Mouse (Mus musculus): ENCODE measurements at regions not wholly inside any gene's neighbourhood (a gene's known extent, or its start where the extent isn't known, plus 50 kb on each side); places are given as distances from the start of the nearest gene placed in this dataset.

DNA sequence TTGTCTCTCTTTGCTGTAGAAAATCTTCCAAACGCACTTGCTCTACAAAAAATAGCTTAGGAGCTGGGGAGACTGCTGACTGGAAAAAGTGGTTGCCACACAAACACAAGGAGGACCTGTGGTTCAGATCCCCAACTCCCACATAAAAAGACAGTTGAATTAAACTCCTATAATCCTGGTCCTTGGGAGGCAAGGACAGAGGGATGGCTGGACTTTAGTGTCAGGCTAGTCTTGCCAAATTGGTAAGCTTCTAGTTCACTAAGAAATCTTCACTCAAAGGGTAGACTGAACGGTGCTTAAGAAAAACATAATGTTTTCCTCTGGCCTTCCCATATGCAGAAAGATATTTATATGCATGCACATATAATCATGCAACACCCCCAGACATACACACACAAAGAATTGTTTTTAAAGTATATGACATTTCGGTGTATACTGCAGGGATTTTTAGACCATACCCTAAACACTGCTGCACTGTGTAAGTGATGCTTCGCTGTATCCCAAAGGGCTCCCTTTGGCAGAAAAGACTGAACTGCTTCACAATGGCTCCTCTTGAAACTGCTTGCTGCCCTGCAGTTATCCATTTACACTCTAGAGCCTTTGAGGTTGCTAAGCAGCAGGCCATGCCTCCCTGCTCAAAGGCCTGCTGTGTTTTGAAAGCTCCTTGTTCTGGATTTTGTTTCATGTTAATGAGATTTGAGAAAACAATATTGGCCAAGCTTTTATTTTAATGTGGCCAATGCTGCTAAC lies 1299.3 kb downstream of the Zfp704 start:
- no peak for DNase-seq (ENCODE audit: low read depth, low spot score)

DNA sequence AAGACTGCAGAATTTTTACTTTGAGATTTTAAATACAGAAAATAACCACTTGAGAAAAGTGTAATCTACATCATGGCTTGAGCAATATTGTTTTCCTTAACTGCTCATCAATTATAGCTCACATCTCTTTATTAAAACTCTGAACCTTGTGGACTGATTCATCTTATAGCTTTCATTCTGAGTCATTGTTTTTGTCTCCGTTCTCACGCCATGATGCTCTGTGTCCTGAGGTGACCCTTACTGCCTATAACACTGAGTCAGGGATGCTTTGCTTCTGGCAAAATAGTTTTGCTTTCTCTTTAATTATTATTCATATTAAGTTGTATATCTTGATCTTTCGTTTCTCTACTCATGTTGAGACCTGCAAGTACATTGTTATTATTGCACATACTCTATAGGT lies 1302.6 kb downstream of the Zfp704 start:
- no peak for DNase-seq (ENCODE audit: low read depth, low spot score)

DNA sequence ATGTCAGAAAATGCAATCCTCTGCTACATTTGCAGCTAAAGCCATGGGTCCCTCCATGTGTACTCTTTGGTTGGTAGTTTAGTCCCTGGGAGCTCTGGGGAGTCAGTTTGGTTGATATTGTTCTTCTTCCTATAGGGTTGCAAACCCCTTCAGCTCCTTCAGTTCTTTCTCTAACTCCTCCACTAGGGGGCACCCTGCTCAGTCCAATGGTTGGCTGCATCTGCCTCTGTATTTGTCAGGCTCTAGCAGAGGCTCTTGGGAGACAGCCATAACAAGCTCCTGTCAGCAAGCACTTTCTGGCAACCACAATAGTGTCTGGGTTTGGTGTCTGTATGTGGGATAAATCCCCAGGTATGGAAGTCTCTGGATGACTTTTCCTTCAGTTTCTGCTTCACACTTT lies 1305.1 kb downstream of the Zfp704 start:
- peak; percentile 72 for DNase-seq (ENCODE audit: low read depth, low spot score)

DNA sequence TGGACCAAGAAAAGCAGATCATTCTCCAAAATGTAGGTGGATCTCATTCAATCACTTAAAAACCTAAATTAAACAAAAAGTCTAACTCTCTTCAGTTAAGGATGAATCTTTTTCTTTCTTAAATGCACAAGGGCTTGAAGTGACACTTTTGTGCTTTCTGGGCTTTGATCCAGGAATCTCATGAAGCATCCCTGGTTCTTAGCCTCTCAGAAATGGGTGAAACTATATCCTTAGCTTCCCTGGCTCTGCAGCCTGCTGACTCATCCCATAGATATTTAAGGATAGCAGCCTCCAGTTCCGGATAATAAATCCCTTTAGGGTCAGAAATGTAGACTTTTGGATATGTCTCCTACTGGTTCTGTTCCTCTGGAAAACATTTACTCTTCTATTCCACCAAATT lies 1316.8 kb downstream of the Zfp704 start:
- no peak for DNase-seq (ENCODE audit: low read depth, low spot score)

DNA sequence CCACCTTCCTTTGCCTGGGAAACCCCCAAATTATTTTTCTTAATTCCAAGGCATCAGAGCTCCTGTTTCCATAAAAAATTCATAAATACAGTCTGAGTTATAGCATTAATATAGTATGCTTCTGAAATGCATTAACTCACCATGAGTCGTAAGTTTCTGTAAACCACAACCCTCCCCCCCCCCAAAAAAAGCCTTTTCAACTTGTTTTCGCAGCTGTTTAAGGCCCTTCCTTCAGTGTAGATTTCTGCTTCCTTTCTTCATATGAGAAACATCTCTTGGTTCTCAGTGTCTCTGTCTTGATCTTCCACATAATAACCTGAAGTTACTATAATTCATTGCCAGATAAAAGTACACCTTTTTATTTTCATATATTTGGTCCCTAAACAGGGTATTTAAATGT lies 1320.3 kb downstream of the Zfp704 start:
- DNase-seq (ENCODE audit: low read depth, low spot score) = no peak

DNA sequence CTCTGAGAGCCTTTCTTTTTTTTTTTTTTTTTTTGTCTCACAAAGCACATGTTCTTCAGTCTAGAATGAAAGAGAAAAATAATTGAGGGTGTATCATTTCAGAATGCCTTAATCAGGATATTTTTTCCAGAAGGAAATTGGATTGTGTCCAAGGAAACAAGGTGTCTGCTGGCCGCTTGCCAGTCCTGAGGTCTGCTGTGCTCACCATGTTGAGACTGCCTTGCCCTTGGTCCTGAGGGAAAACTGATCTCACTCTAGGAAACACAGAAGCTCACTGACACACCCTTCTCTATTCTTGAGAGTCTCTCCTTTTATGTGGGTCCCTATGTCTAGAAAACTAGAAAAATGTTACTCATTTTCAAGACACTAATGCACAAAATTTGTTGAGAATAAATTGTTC lies 1321.4 kb downstream of the Zfp704 start:
- DNase-seq (ENCODE audit: low read depth, low spot score) = no peak

DNA sequence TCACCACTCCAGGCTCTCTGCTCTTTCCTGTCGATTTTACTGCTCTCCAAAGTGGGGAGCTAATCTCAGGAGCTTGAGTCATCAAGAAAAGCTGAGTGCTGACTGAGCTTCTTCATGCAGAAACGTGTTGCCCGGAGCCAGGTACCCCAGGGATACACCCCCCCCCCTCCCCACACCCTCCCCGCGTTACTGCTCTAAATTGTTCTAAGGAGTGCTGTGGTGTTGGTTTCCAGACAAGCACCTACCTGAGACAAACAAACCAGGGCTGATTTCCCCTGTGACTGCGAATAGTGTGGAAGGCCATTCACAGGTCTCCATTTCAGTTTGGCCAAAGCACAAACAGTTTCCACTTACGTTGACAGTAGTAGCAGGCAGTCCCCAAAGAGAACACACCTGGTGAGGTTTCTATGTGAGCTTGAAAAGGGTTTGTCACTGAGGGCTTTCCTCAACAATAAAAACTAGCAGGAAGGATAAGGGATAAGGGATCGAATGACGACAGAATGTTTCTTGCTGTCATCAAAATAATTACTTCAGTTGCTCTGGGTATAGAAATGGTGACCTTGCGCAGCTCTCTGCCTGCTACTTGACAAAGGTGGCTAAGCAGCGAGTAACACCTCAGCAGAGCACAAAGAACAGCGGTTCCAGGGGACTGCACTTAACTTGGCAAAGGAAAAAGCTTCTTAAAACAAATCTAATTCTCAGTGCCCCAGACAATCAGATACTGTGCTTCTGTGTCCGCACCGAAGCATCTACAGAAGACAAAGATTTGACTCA lies 1325.0 kb downstream of the Zfp704 start:
- DNase-seq (ENCODE audit: low read depth, low spot score) = no peak

DNA sequence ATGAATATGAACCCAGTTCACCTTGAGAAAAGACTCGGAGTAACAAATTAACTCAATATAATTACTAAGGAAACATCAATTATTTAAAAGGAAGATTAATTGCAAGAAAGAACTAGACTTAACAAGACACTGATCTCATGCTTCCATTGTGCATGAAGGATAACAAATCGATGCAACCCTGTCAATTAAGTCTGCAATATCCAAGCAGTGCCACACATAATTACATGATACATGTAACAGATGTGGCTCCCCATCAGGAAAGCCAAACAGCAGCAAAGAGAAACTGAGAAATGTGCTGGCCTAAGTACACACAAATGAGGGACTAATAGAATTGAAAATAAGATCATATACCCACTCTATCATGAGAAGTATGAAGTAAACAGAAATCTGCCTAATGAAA lies 1327.5 kb downstream of the Zfp704 start:
- DNase-seq (ENCODE audit: low read depth, low spot score) = no peak

DNA sequence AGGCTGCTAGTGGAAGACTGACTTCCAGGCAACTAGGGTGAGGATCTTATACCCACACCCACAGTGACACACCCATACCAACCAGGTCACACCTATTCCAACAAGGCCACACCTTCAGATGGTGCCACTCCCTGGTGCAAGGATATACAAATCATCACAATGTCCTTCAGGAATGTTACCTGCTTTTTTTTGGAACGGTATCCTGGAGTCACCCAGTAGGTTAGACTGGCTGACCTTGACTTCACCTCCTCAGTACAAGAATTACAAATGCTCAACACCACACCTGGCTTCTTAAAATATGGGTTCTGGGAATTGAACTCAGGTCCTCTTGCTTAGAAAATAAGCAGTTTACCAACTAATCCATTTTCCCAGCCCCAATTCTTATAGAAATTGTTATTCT lies 1333.2 kb downstream of the Zfp704 start:
- peak; percentile 55 for DNase-seq (ENCODE audit: low read depth, low spot score)

DNA sequence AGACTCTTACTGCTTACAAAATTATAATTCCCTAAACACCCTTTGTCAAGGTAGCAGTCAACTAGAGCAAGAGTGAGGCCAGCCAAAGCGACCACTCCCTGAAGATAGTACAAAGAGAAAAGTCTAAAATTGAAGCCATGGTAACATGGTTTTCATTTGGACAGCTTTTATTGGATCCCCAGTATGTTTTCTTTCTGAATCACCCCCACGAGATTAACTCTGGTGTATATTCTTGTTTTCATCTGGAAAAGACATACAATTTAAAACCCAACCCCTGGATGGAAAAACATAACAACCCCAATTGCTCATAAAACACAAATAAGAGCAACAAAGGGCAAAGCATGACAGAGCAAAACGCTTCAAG lies 1339.0 kb downstream of the Zfp704 start:
- no peak for DNase-seq (ENCODE audit: low read depth, low spot score)

DNA sequence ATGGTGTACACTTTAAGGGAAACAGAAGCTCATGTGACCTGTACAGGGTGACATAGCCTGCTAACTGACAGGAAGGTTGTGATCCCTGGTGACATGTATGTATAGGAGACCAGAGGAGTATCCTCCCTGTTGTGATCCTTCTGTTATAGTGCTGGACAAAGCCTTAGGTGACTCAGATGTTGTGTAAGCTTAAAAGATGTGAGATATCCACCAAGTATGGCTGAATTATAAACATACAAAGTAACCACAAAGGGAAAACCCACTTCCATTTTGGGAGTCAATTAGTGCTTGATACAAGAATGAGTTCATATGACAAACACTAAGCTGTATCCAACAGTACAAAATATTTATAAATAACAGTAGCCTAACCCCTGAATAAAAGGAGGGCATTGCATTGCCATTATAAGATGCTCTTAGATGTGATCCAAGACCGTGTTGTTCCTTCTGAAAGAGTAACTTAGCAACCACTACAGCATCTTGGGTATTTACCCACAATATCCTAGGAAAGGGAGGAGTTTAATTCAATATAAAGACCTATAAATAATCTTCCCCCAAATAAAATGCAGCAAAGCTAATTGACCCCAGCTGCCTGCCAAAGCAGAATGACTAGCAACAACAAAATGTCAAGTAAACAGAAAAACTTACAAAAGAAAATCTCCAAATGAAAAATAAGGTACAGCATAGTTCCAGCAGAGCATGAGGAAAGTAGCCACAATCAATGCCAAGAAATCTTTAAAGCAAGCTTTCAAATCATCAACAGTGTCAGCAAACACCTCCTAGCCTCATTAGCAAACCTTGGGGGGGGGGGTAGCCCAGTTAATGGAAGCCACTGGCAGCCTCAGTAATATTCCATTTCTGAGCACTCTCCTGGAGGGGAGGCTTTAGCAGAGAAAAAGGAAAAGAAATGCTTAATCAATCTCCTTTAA lies 1339.6 kb downstream of the Zfp704 start:
- DNase-seq (ENCODE audit: low read depth, low spot score) = no peak

DNA sequence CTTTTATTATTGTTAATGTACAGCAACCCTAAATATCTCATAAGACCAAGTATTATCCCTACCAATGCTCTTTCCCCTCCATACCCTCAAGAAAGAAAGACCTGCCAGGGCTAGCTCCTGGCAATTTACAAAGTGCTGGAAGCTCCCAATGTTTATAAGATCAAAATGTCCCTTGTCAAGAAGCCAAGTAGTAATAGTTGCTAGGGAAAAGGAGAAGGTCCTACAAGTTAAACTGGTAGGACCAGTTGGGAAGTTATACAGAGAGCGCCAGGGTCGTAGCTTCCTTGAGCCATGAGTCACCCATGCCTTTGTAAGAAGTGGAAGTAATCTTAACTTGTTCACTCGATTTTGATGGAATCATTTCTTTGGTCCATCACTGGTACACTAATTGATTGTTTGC lies 1344.1 kb downstream of the Zfp704 start:
- DNase-seq (ENCODE audit: low read depth, low spot score) = no peak

DNA sequence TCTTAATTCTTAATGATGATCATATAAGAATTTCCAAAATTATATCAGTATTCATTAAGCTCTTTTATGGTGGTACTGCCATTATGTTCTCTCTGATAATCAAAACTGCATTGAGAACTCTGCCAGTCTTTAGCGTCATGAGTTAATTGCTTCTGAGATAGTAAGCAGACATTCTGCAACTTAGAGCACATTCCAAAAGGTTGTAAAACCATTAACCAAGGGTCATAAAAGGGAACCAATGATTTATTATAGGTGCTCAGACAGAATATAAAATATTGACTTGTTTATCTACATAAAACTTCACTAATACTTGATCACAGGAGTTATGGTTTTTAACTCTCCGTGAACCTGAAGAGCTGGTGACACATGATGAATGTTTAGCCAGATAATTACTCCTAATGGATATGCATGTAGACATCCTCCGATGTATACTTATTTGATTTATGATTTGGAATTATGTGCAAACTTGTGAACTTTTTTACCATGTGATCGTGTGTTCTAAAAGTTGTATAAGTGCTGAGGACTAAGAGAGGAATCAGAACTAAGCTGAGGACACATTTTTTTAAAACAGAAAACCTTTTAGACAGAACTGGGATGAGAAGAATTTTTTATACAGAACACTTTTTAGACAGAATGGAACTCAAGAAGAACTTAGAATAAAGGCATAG lies 1345.4 kb downstream of the Zfp704 start:
- DNase-seq (ENCODE audit: low read depth, low spot score) = no peak

DNA sequence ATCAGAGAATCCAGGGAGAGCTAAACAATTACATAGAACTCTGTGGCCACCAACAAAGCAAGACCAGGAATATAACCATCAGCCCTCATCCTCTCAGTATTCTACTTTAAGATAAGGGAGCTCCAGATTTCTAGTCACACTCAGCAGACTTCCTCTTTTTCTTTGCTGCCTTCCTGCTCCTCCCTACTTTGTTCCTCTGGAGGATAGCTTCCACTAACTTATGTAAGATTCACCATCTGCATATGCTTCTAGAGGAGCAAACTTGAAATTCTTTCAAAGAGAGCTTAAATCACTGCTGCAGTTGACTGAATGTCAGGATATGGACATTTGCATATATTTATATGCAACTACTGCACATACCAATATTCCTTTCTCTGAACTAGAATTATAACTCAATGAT lies 1352.6 kb downstream of the Zfp704 start:
- DNase-seq (ENCODE audit: low read depth, low spot score) = no peak

DNA sequence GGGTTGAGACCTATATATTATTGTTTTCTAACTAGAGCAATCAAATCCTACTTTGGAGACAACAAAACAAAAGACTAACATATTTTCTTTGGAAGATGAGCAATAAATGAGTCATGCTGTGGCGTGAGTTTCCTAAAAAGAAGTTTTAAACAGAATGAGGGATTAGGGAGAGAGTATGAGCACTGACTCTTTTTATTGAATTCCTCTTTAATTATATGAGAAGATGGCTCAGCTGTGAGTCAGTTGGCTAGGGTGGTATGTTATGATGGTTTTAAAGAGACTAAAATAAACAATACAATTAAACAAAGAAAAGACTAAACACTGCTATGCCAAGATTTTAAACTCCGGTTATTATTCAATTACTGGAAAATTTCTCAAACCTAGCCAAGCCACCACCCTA lies 1357.6 kb downstream of the Zfp704 start:
- no peak for DNase-seq (ENCODE audit: low read depth, low spot score)

DNA sequence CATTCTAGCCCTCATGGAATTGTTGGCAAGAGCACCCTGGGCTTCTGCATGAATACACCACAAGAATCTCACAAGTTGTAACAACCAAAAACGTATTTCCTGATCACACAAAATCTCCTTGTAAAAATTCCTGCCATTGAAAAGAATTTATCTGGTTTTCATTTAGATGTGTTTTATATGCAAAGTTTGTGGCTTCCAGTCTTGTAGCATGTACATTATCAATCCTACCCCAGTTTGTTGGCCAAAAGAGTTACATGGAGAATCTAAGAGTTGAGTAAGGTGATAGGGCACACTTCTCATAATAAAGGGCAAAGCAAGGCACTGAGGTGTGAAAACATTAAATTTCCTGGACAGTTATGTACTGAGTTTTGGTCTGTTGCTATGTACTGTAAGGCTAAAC lies 1361.0 kb downstream of the Zfp704 start:
- DNase-seq (ENCODE audit: low read depth, low spot score) = no peak

DNA sequence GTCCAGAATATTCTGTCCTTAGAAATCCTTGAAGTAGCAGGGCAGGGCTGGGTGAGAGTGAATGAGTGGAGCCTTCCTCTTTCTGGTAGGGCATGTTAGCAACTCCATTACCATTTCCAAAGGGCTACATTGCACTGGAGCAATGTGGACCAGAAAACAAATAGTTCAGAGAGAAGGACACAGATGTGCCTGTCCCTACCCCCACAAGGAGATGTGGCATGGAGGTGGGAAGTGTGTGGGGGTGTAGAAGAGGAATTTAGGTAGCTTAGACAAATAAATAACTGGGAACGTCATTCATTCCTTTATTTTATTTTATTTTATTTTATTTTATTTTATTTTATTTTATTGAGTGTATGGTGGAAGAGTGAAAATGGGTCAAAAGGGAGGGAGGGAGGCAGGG lies 1364.1 kb downstream of the Zfp704 start:
- DNase-seq (ENCODE audit: low read depth, low spot score) = peak; percentile 97

DNA sequence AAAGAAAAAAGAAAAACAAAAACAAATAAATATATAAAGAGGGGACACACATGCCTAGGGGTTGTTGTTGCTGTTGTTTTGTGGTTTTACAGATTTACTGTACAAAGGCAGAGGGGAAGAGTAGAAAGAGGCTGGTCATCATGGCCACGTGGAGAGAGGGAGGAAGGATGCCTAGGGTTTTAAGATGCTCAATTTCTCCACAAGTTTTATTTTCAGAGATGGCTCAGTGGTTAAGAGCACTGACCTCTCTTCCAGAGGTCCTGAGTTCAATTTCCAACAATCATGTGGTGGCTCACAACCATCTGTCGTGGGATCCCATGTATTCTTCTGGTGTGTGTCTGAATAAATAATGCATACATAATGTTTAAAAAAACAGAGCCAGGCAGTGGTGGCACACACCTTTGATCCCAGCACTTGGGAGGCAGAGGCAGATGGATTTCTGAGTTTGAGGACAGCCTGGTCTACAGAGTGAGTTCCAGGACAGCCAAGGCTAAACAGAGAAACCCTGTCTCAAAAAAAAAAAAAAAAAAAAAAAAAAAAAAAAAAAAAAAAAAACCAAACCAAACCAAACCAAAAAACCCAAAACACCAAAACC lies 1364.6 kb downstream of the Zfp704 start:
- peak; percentile 97 for DNase-seq (ENCODE audit: low read depth, low spot score)

DNA sequence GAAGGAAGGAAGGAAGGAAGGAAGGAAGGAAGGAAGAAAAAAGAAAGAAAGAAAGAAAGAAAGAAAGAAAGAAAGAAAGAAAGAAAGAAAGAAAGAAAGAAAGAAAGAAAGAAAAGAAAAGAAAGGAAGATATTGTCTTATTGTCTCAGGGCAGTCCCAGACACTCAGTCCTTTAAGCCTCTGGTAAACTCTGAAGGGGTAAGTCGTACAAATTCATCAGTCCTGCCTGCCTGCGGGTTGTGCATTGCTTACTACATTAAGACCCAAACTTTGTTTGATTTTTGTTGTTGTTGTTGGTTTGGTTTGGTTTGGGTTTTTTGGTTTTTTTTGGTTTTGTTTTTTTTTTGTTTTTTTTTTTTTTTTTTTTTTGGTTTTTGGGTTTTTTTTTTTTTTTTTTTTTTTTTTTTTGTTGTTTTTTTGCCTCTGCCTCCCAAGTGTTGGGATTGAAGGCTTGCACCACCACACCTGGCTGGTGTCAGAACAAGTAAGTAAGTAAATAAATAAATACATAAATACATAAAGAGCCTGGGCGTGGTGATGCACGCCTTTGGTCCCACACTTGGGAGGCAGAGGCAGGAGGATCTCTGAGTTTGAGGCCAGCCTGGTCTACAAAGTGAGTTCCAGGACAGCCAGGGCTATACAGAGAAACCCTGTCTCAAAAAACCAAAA lies 1365.2 kb downstream of the Zfp704 start:
- peak; percentile 91 for DNase-seq (ENCODE audit: low read depth, low spot score)

DNA sequence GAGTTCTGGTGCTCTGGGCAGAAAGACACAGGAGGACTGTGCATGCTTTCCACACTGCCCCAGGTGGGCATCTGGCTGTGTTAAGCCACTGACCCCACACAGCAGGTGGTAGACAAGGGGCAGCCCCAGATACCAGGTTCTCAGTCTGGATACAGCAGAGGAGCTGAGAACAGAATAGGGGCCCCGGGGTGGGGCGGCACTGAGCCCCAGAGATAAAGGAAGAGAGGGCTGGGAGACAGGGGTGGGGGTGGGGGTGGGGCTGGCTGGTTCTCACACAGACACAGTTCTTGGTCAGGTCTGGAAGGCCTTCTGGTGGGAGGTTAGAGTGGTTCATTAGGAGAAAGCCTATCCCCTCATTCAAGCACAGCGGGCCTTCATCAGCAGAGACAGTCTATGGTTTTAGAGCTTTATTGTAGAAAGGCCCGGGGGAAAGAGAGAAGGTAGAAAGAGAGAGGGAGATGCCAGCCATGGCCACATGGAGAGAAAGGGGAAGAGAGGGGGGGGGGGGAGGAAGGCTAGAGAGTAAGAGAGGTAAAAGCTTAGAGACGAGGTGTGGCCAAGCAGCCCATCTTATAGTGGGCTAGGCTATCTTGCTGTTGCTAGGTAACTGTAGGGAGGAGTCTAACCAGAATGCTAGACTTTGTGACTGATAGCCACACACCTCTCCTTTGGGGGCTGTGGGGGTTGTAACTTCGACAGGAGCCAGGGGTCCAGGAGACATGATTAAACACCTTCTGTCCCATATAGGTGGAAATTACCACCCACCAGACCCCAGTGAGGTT lies 1403.1 kb downstream of the Zfp704 start:
- no peak for DNase-seq (ENCODE audit: low read depth, low spot score)
